Mouse (Mus musculus): ENCODE measurements around the gene Fbxw21. TPM values are rescaled to one million over a fixed set of nuclear protein-coding genes. Genes with fewer than 3 reads are reported as not detected.

Fbxw21 gene
- total and polyA plus RNA-seq, 3 experiments = 0.11 TPM; not detected in 2

- peaks cover 12% of the 10 kb centered on the region for H3K27me3 ChIP-seq (ENCODE audit: insufficient read depth, low read length)
- no peak overlapping the region for H3K4me3 ChIP-seq (ENCODE audit: low read depth, low read length)
- peaks cover 6% of the 10 kb centered on the region for H3K9me3 ChIP-seq (replicated peaks)
- H3K36me3 ChIP-seq (replicated peaks) = peaks cover 70% of the 10 kb centered on the region
- ATAC-seq (ENCODE audit: extremely low read depth, insufficient number of reproducible peaks, low FRiP score, poor library complexity, severe bottlenecking) = no peak
- DNase-seq (ENCODE audit: low spot score) = no peak
- TF ChIP-seq CTCF (IDR thresholded peaks at IDR 0.05; ENCODE audit: low read depth, low read length) = no peak
- TF ChIP-seq POLR2AphosphoS5 (IDR thresholded peaks at IDR 0.05; ENCODE audit: insufficient replicate concordance, low read depth, low read length) = no peak
- TF ChIP-seq GATA2 (IDR thresholded peaks at IDR 0.05; ENCODE audit: borderline replicate concordance, low read depth, low read length) = no peak
- no peak for TF ChIP-seq GATA1 (IDR thresholded peaks at IDR 0.05; ENCODE audit: borderline replicate concordance, low read length)
- TF ChIP-seq TAL1 (conservative IDR thresholded peaks at IDR 0.05; ENCODE audit: low read depth, low read length) = no peak
- peaks cover 13% of the 10 kb centered on the region; the same call in 1 of the 2 replicates for H3K4me1 ChIP-seq (ENCODE audit: insufficient read depth, low read depth, low read length)
These were observed 71.4 kb downstream of the Fbxw21 start for GRCm38 (mm10) chr9:109090446-109090845.

Other genes starting within 250 kb of the Fbxw21 start
- gene Tmem89, start 247.4 kb downstream of the Fbxw21 start, total RNA-seq (2014; fragmentation: Nextera tagmentation) = not detected in 2 replicates
- gene Tmem89, start 247.4 kb downstream of the Fbxw21 start, total RNA-seq (2017) = not detected in 2 replicates
- gene Tmem89, start 247.4 kb downstream of the Fbxw21 start, polyA plus RNA-seq (2012) = not detected in 2 replicates
- gene Uqcrc1, start 225.4 kb downstream of the Fbxw21 start, total RNA-seq (2014; fragmentation: Nextera tagmentation) = 172 and 173 TPM in 2 replicates
- gene Uqcrc1, start 225.4 kb downstream of the Fbxw21 start, total RNA-seq (2017) = 186 and 188 TPM in 2 replicates
- gene Uqcrc1, start 225.4 kb downstream of the Fbxw21 start, polyA plus RNA-seq (2012) = 448 and 452 TPM in 2 replicates
- 0.10 and 0.30 TPM in 2 replicates for gene Col7a1, start 208.5 kb downstream of the Fbxw21 start, total RNA-seq (2014; fragmentation: Nextera tagmentation)
- 1.1 and 3.0 TPM in 2 replicates for gene Col7a1, start 208.5 kb downstream of the Fbxw21 start, total RNA-seq (2017)
- gene Col7a1, start 208.5 kb downstream of the Fbxw21 start, polyA plus RNA-seq (2012) = 0.15 and 0.28 TPM in 2 replicates
- gene Ucn2, start 176.0 kb downstream of the Fbxw21 start, total RNA-seq (2014; fragmentation: Nextera tagmentation) = not detected in 2 replicates
- gene Ucn2, start 176.0 kb downstream of the Fbxw21 start, total RNA-seq (2017) = 0.17 and 0.38 TPM in 2 replicates
- gene Ucn2, start 176.0 kb downstream of the Fbxw21 start, polyA plus RNA-seq (2012) = not detected in 2 replicates
- 7.1 and 10.0 TPM in 2 replicates for gene Pfkfb4, start 170.3 kb downstream of the Fbxw21 start, total RNA-seq (2014; fragmentation: Nextera tagmentation)
- 9.1 and 9.3 TPM in 2 replicates for gene Pfkfb4, start 170.3 kb downstream of the Fbxw21 start, total RNA-seq (2017)
- gene Pfkfb4, start 170.3 kb downstream of the Fbxw21 start, polyA plus RNA-seq (2012) = 1.7 and 4.1 TPM in 2 replicates
- 17.1 and 24.2 TPM in 2 replicates for gene Shisa5, start 123.5 kb downstream of the Fbxw21 start, total RNA-seq (2014; fragmentation: Nextera tagmentation)
- gene Shisa5, start 123.5 kb downstream of the Fbxw21 start, total RNA-seq (2017) = 50.0 and 50.6 TPM in 2 replicates
- gene Shisa5, start 123.5 kb downstream of the Fbxw21 start, polyA plus RNA-seq (2012) = 207 and 259 TPM in 2 replicates
- gene Trex1, start 102.3 kb downstream of the Fbxw21 start, total RNA-seq (2014; fragmentation: Nextera tagmentation) = 9.6 and 14.4 TPM in 2 replicates
- 12.2 and 19.6 TPM in 2 replicates for gene Trex1, start 102.3 kb downstream of the Fbxw21 start, total RNA-seq (2017)
- gene Trex1, start 102.3 kb downstream of the Fbxw21 start, polyA plus RNA-seq (2012) = 15.1 and 27.4 TPM in 2 replicates
- 16.4 and 17.9 TPM in 2 replicates for gene Atrip, start 87.9 kb downstream of the Fbxw21 start, total RNA-seq (2014; fragmentation: Nextera tagmentation)
- 18.1 and 22.8 TPM in 2 replicates for gene Atrip, start 87.9 kb downstream of the Fbxw21 start, total RNA-seq (2017)
- 8.5 and 9.2 TPM in 2 replicates for gene Atrip, start 87.9 kb downstream of the Fbxw21 start, polyA plus RNA-seq (2012)
- gene Ccdc51, start 79.5 kb downstream of the Fbxw21 start, total RNA-seq (2014; fragmentation: Nextera tagmentation) = 4.7 and 5.0 TPM in 2 replicates
- 16.0 and 16.8 TPM in 2 replicates for gene Ccdc51, start 79.5 kb downstream of the Fbxw21 start, total RNA-seq (2017)
- gene Ccdc51, start 79.5 kb downstream of the Fbxw21 start, polyA plus RNA-seq (2012) = 8.0 and 8.8 TPM in 2 replicates
- 133 and 230 TPM in 2 replicates for gene Tma7, start 79.5 kb downstream of the Fbxw21 start, total RNA-seq (2014; fragmentation: Nextera tagmentation)
- 413 and 422 TPM in 2 replicates for gene Tma7, start 79.5 kb downstream of the Fbxw21 start, total RNA-seq (2017)
- gene Tma7, start 79.5 kb downstream of the Fbxw21 start, polyA plus RNA-seq (2012) = 429 and 438 TPM in 2 replicates
- gene Plxnb1, start 66.7 kb downstream of the Fbxw21 start, total RNA-seq (2014; fragmentation: Nextera tagmentation) = not detected in 2 replicates
- gene Plxnb1, start 66.7 kb downstream of the Fbxw21 start, total RNA-seq (2017) = 0.23 and 0.44 TPM in 2 replicates
- gene Plxnb1, start 66.7 kb downstream of the Fbxw21 start, polyA plus RNA-seq (2012) = not detected in 2 replicates
- not detected in 2 replicates for gene Fbxw13, start 33.9 kb upstream of the Fbxw21 start, total RNA-seq (2014; fragmentation: Nextera tagmentation)
- gene Fbxw13, start 33.9 kb upstream of the Fbxw21 start, total RNA-seq (2017) = not detected in 2 replicates
- not detected in 2 replicates for gene Fbxw13, start 33.9 kb upstream of the Fbxw21 start, polyA plus RNA-seq (2012)
- not detected in 2 replicates for gene Fbxw20, start 72.7 kb upstream of the Fbxw21 start, total RNA-seq (2014; fragmentation: Nextera tagmentation)
- gene Fbxw20, start 72.7 kb upstream of the Fbxw21 start, total RNA-seq (2017) = 0.06 TPM in 1 of 2 replicates, not detected in the other
- not detected in 2 replicates for gene Fbxw20, start 72.7 kb upstream of the Fbxw21 start, polyA plus RNA-seq (2012)
- gene Fbxw14, start 125.6 kb upstream of the Fbxw21 start, total RNA-seq (2014; fragmentation: Nextera tagmentation) = not detected in 2 replicates
- gene Fbxw14, start 125.6 kb upstream of the Fbxw21 start, total RNA-seq (2017) = 0.23 and 0.87 TPM in 2 replicates
- not detected in 2 replicates for gene Fbxw14, start 125.6 kb upstream of the Fbxw21 start, polyA plus RNA-seq (2012)
- not detected in 2 replicates for gene Fbxw28, start 177.6 kb upstream of the Fbxw21 start, total RNA-seq (2014; fragmentation: Nextera tagmentation)
- not detected in 2 replicates for gene Fbxw28, start 177.6 kb upstream of the Fbxw21 start, total RNA-seq (2017)
- gene Fbxw28, start 177.6 kb upstream of the Fbxw21 start, polyA plus RNA-seq (2012) = not detected in 2 replicates
- not detected in 2 replicates for gene Fbxw22, start 242.3 kb upstream of the Fbxw21 start, total RNA-seq (2014; fragmentation: Nextera tagmentation)
- gene Fbxw22, start 242.3 kb upstream of the Fbxw21 start, total RNA-seq (2017) = 0.06 and 0.11 TPM in 2 replicates
- gene Fbxw22, start 242.3 kb upstream of the Fbxw21 start, polyA plus RNA-seq (2012) = not detected in 2 replicates

All from G1E (cell line).